Mouse (Mus musculus) lung, adult 18-20 months (tissue): ENCODE measurements around the gene Timm50.
A peak's percentile ranks its signal among the peaks of the same experiment; 100 is the strongest.

Experiments used
- DNase-seq, 2 experiments: peaks; one replicate each; pipeline ENCODE4 v3.0.0; 2022; ENCODE audit warnings: mixed read lengths in 2 of 2

Timm50 gene

GRCm38 (mm10) chr7:28311926-28312543, at the start of gene Timm50:
Gene Timm50, minus strand, starts transcription at chr7:28312072.
- DNase-seq, result peak; percentile 98

GRCm38 (mm10) chr7:28360291-28360690, 48.4 kb upstream of the Timm50 start:
- no peak for DNase-seq

DNA sequence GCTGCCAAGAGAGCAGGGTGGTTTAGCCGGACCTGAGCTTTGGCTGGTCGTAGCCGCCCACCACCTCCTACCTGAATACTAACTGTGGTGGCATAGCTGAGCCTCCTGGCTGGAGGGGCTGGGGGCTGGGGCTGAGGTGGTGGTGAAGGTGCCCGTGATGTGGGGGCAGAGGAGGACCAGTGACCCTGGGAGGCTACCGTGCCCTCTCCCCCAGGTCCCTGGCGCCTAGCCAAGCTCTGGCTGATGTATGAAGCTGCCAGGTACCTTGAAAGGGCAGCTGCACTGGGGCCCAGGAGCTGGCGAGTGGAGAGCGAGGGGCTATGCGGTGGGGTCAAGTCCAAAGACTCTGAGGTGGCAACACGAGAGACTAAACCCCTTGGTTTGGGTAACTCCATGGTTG, 48.0 kb upstream of the Timm50 start:
- no peak for DNase-seq

DNA sequence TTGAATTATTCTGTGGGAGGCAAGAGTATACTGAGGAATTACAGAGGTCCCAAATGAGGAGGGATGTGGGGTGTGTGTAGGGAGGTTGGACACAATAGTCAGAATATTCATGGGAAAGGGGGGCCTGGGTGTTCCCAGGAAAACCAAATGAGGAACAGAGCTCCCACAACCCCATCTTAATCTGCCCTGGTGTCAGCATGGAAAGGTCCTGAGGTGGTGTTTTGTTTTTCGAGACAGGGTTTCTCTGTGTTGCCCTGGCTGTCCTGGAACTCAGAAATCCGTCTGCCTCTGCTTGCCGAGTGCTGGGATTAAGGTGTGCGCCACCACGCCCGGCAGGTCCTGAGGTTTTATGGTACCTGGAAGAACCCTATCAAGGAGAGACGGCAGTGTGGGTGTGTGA, 46.6 kb upstream of the Timm50 start:
- DNase-seq, result no peak

DNA sequence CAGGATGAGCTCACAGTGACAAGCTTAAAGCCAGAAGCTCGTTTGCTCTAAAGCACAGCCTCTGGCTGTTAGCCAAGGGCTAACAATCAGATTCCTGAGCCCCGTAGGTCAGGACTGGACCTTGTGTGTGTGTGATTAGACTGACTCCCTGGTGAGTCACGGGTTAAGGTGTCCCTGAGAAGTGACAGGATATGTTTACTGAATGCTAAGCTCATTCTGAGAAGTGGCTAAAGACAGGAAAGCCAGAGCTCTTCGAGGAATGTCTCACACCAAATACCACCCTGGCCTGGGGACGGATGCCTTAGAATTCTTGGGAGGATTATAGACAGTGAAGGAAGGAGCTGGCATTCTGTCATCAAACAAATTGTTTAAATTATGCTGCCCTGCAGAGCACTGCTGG, 46.1 kb upstream of the Timm50 start:
- no peak for DNase-seq

DNA sequence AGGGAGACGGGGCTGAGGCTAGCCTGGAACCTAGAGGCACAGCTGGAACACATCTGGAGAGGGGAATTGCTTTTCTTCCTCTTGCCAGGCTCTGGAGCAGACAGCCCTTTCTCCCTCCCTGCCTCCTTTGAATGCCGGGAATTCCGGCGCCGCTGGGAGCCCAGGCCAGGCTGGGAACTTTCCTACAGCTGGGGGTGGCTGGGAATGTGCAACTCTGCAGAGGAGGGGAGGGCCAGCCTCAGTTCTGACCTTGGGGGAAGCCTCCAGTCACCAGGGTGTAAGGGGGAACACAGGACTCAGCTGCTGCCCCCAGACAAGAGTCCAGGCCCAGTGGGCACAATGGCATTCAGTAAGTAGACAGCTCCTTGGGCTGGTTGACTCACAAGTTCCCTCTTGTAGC, 45.1 kb upstream of the Timm50 start:
- peak; percentile 58 to 66 for DNase-seq

- DNase-seq, result no peak
These were observed 43.3 kb upstream of the Timm50 start for GRCm38 (mm10) chr7:28355221-28355620.

GRCm38 (mm10) chr7:28354596-28354995, 42.7 kb upstream of the Timm50 start:
- no peak for DNase-seq

GRCm38 (mm10) chr7:28354113-28354581, 42.3 kb upstream of the Timm50 start:
- DNase-seq, result no peak

DNA sequence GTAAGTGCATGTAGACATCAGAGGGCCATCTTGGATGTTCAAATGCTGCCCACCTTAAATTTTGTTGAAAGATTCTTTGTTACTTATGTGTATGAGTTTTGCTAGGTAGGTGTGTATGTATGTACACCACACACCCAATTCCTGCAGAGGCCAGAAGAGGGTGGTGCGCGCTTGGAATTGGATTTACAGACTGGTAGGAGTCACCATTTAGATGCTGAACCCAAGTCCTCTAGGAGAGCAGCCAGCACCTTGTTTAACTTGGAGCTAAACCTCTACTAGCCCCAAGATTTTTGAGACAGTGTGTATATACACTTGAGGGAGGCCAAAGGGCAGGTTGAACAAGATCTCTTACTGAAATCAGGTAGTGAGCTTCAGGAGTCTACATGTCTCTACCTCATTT, 41.4 kb upstream of the Timm50 start:
- DNase-seq, result no peak

DNA sequence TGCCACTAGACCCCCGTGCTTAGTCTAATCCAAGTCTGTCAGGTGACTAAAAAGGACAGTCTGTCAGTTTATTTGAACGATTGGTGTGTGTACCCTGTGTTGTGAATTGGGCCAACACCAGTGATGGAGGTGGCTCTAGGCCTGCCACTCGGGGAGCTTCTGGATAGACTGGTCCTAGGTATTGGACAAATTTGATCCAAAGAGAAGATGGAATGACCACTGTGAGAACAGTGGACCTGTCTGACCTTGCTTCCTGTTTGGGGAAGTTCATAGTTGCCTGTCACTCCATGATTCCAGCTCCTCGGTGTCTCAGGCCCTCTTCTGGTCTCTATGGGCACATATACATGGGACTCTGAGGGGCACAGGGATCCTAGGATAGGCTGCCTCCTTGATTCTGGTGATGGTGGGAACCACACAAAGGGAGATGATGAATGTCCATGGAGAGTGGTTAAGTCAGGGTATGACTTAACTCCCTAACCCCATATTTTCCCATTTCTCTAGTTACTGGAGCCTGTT, 39.9 kb upstream of the Timm50 start:
- DNase-seq, result no peak

DNA sequence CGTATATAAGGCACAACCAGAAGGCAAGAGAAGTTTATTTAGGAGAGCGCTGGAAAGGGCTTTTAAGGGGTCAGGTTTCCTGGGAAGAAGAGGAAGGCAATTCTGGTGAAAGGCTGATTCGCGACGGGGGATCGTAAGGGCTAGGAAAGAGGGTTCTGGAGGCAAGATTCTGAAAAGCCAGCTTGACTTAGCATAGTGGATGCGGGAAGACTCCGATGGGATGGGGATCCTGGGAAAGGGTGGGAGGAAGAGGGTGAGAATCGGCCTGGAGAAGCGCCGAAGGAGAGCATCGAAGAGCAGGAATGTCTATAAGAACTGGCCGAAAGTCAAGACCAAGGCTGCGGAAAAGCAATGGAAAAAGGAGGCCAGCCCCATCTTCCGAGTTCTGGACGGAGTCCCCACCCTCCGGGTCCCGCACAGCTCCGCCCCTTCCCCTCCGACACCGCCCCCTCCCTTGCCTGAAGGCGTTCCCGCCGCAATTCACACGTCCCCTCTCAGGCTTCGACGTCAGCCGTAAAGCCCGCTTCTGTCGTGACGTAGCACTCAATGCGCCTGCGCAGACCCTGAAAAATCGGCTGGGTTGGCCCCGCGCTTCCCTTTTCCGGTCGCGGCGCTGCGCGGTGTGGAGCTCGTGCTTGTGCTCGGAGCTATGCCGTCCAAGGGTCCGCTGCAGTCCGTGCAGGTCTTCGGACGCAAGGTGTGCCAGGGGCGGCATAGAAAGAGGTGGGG, 38.4 kb upstream of the Timm50 start, which contains the start of gene Rps16:
Gene Rps16, plus strand, starts transcription at position 498 of the 729 bp plus-strand sequence.
- peak; percentile 98 for DNase-seq

DNA sequence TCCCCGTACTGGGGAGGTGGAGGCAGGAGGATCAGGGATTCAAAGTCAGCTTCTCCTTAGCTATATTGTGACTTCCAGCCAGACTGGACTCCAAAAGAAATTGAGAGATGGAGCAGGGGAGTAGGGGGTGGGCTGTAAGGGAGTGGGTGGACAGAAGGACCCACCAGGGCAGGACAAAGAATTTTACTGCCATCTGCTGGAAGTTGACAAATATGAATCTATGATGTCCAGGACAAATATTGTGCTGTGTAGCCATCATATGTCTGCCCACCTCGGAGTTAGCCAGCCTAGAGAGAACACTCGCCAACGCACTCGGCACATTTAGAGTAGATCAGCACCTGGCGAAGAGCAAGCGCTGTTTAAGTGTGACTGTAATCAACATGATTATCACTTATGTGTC, 36.7 kb upstream of the Timm50 start:
- DNase-seq, result no peak

GRCm38 (mm10) chr7:28347746-28348145, 35.9 kb upstream of the Timm50 start:
- DNase-seq, result no peak

GRCm38 (mm10) chr7:28344637-28345036, 32.8 kb upstream of the Timm50 start:
- DNase-seq, result peak; percentile 39 to 45

DNA sequence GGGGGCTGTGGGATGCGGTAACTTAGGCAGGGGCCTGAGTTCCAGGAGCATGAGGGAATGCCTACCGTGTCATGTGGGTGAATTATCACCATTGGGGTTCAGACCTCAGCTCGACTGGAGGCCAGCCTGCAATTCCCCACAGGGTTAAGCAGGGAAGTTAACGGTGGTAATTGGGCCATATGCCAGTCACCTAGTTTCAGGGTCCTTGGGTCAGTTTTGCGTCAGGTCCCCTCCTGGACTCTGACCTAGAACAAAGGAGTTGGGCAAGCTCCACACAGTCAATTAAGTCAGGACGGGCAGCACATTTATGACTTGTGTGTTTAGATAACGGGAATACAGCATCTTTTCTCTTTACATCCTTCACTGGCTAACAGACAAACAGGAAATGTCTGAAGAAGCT, 29.5 kb upstream of the Timm50 start:
- no peak for DNase-seq

DNA sequence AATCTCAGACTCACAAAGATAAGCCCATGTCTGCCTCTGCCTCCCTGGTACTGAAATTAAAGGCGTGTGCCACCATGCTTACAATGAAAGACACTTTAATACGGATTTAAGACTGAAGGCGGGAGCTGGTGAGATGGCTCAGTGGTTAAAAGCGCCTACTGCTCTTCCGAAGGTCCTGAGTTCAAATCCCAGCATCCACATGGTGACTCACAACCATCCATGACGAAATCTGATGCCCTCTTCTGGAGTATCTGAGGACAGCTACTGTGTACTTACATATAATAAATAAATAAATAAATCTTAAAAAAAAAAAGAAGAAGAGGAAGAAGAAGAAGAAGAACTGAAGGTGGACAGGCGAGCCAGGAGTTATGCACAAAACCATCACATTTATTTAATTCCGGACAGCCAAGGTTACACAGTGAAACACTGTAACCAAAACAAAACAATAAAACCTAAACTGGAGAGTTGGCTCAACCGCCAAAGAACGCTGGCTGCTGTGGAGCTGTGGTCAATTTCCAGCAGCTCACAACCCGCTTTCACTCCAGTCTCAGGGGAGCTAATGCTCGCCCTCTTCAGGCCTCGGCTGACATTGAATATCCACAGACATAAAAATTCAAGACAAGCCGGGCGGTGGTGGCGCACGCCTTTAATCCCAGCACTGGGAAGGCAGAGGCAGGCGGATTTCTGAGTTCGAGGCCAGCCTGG, 27.5 kb upstream of the Timm50 start:
- peak; percentile 68 to 73 for DNase-seq

DNA sequence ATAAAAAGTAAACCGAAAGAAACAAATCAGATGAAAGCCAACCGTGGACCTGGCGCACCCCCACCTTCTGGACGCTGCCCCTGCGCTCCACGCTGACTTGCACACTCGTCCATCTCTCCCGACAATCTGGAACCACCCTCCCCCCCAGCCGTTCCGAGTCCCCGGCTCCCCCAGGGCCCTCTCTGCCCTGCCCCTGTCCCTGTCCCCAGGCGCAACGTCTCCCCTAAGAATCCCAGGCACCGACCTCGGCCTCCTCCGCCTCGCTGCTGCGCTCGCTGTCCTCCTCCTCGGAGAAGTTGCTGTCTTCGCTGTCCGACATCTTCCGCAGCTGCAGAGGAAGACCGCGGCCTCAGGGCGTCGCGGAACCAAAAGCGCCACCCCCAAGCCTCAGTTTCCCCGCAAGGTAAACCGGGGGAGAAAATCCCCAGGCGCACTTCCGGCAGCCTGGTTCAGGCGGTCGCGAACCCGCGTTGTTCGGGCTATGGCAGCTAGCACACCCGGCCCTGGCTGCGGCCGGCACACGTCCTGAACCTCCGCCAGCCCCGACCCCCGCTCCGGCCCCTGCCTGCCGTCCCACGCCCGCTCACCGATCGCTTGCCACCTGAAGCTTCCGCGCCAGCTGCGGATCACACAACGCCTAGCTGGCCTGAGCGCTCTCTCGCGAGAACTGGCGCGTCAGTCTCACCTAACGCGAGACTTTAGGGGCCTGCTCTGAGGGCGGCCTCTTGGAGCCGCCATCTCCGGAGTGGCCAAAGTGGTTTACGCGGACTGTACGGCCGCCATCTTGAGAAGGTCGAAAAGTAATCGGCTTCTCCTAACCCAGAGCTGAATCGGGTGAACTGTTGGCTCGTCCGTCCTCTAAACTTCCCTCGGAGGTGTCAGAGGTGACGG, 26.5 kb upstream of the Timm50 start, which contains the start of gene Supt5:
Gene Supt5, minus strand, starts transcription at position 639 of the 891 bp plus-strand sequence.
- peak; percentile 99 for DNase-seq

GRCm38 (mm10) chr7:28335471-28335870, 23.6 kb upstream of the Timm50 start:
- no peak for DNase-seq

DNA sequence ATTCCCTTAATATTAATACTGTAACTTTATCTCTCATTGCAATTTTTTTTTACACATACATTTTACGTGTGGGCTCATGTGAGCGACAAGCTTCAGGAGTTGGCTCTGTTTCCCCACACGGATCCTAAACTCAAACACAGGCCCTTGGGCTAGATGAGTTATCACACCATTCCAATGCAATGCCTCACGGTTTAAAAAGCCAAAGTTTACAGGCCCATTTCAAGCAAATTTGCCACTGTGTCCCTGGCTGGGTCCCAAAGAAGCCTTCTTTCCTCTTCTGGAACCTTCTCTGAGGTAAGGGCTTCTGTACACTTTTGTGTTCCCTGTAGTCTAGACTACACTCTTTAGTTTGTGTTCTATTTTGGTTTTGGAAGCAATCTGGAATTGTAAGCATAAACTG, 22.7 kb upstream of the Timm50 start:
- DNase-seq, result no peak

- no peak for DNase-seq
These were observed 16.4 kb upstream of the Timm50 start for GRCm38 (mm10) chr7:28328260-28328659.

DNA sequence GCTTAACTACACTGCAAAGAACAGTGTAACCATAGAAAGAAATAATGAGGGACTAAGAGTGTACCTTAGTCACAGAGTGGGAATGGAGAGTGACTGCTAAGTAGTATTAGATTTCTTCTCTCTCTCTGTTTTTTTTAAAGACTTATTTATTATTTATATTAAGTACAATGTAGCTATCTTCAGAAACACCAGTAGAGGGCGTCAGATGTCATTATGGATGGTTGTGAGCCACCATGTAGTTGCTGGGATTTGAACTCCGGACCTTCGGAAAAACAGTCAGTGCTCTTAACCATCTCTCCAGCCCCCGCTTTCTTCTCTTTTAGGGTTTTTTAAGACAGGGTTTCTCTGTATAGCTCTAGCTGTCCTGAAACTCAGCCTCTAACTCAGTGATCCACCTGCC, 14.6 kb upstream of the Timm50 start:
- no peak for DNase-seq
